In genomic region chr11:96849681-96850467, GRCm38 (mm10) we compare ENCODE assay signal across 7 mouse cellular contexts. TPM values are rescaled to one million over a fixed set of nuclear protein-coding genes. Genes with fewer than 3 reads are reported as not detected.
DNase-seq lines count a peak whose midpoint lies in the region; ATAC-seq and TF ChIP-seq lines count a peak whose summit lies in the region.

TSS of gene Copz2 (plus strand) at chr11:96849870.

- H3K9ac ChIP-seq in lung, postnatal 0 days (replicated peaks; ENCODE audit: low read depth) = peak within 1 kb of the TSS; percentile 26
- peak within 1 kb of the TSS; percentile 43 for H3K9ac ChIP-seq in stomach, embryonic 14.5 days (replicated peaks; ENCODE audit: low read depth, low read length)

- H3K4me3 ChIP-seq in lung, postnatal 0 days (ENCODE audit: low read depth, low read length) = peak within 1 kb of the TSS; percentile 65
- peak within 1 kb of the TSS; percentile 63 for H3K4me3 ChIP-seq in stomach, embryonic 14.5 days (ENCODE audit: low read depth, low read length)

- WGBS in lung, postnatal 0 days = 2% methylated on average over 38 of the region's 60 CpGs
- WGBS in stomach, embryonic 14.5 days = 1% methylated on average over 60 of the region's 60 CpGs

- TF ChIP-seq CTCF in lung, postnatal 0 days (IDR thresholded peaks at IDR 0.05) = no peak

- TF ChIP-seq EP300 in lung, postnatal 0 days (IDR thresholded peaks at IDR 0.05) = no peak

- H3K4me2 ChIP-seq in lung, postnatal 0 days (replicated peaks; ENCODE audit: low read depth, low read length) = peak within 1 kb of the TSS; percentile 87
- H3K4me2 ChIP-seq in stomach, embryonic 14.5 days (replicated peaks; ENCODE audit: low read depth, low read length) = peak within 1 kb of the TSS; percentile 76

- H3K4me1 ChIP-seq in lung, postnatal 0 days (ENCODE audit: insufficient read depth, low read depth, low read length) = no peaks in the 10 kb centered on the region
- peaks cover 6% of the 10 kb centered on the region for H3K4me1 ChIP-seq in stomach, embryonic 14.5 days (ENCODE audit: control insufficient read depth, insufficient read depth, low read length)

- H3K9me3 ChIP-seq in lung, postnatal 0 days (ENCODE audit: low read length) = no peaks in the 10 kb centered on the region
- H3K9me3 ChIP-seq in stomach, embryonic 14.5 days (ENCODE audit: control insufficient read depth, low read depth, low read length) = no peaks in the 10 kb centered on the region

- peak; percentile 68 for DNase-seq in adipocyte (ENCODE audit: low spot score)
- DNase-seq in embryo, embryonic 10 days (ENCODE audit: low spot score) = peak; percentile 56
- DNase-seq in heart, adult 18-20 months = peak; percentile 63 to 77
- DNase-seq in kidney, adult 18-20 months = peak; percentile 73
- peak; percentile 61 for DNase-seq in lung, postnatal 0 days (ENCODE audit: low spot score)
- no peak for DNase-seq in frontal cortex, postnatal 36 days (ENCODE audit: low spot score in 2 of 2)

- H3K27me3 ChIP-seq in lung, postnatal 0 days (replicated peaks; ENCODE audit: insufficient read depth, low read length) = no peaks in the 10 kb centered on the region
- H3K27me3 ChIP-seq in stomach, embryonic 14.5 days (ENCODE audit: control insufficient read depth, insufficient read depth, low read length) = no peaks in the 10 kb centered on the region

- H3K36me3 ChIP-seq in lung, postnatal 0 days (ENCODE audit: insufficient read depth, low read length) = no peaks in the 10 kb centered on the region
- no peaks in the 10 kb centered on the region for H3K36me3 ChIP-seq in stomach, embryonic 14.5 days (ENCODE audit: control insufficient read depth, insufficient read depth, low read length)

- peak; percentile 89 for ATAC-seq in lung, postnatal 0 days
- peak; percentile 80; the same call in 1 of the 2 replicates for ATAC-seq in stomach, embryonic 14.5 days (ENCODE audit: insufficient number of reproducible peaks, insufficient read depth, low FRiP score, low read depth)

- no peak within 1 kb of the TSS for H3K27ac ChIP-seq in lung, postnatal 0 days (ENCODE audit: low read length)
- peak within 1 kb of the TSS; percentile 73; the same call in 1 of the 2 replicates for H3K27ac ChIP-seq in stomach, embryonic 14.5 days (ENCODE audit: low read length)

RNA-seq across cellular contexts. Expression of gene Copz2, which starts in this region (rescaled TPM):
- 10 to 100 TPM; 35.5 to 37.3 TPM for total RNA-seq in heart, adult 18-20 months (2021)
- 105 and 110 TPM in 2 replicates for polyA plus RNA-seq in lung, postnatal 0 days (2015; fragmentation: Nextera tagmentation; extraction: Ambion mirVana)
- polyA plus RNA-seq in stomach, embryonic 14.5 days (2014; fragmentation: Nextera tagmentation; extraction: Ambion mirVana) = 136 and 141 TPM in 2 replicates

Comparison
In these comparisons a context has a peak if more than half of its experiments do, and no peak if none do; other contexts are left out.
1. DNase-seq: peak in adipocyte (single experiment), embryo, embryonic 10 days (single experiment), heart, adult 18-20 months (2 of 2), kidney, adult 18-20 months (single experiment) and lung, postnatal 0 days (single experiment); none in frontal cortex, postnatal 36 days (0 of 2).